Mouse (Mus musculus) MEL (cell line): ENCODE measurements around the gene Stk10. TPM values are rescaled to one million over a fixed set of nuclear protein-coding genes. Genes with fewer than 3 reads are reported as not detected.

Experiments
- DNase-seq: peaks from one replicate; pipeline ENCODE4 v3.0.0; 2011; ENCODE audit warnings: low read depth, low spot score
- H3K27ac ChIP-seq: 2 replicates; pipeline ENCODE4 v1.5.1; 2012; ENCODE audit warnings: low read depth, mild to moderate bottlenecking, control low read depth, low read length, moderate library complexity; ENCODE audit not compliant: control insufficient read depth
- H3K27me3 ChIP-seq, 2 experiments: fragments of 150-350 bp in 1 of 2; sonication (generic) in 1 of 2; 2 replicates each; pipeline ENCODE4 v1.6.1; 2012; ENCODE audit warnings: low read length in 2 of 2, mild to moderate bottlenecking in 2 of 2, improper control_type of control experiment in 1 of 2, moderate library complexity in 1 of 2; ENCODE audit not compliant: insufficient read depth in 2 of 2, control insufficient read depth in 1 of 2
- H3K36me3 ChIP-seq, 2 experiments: 2 replicates each; pipeline ENCODE4 v1.6.1; 2012 to 2014; ENCODE audit warnings: low read length in 2 of 2, improper control_type of control experiment in 1 of 2, inconsistent platforms in 1 of 2, mild to moderate bottlenecking in 1 of 2; ENCODE audit not compliant: insufficient read depth in 2 of 2, control insufficient read depth in 1 of 2
- H3K4me1 ChIP-seq, 2 experiments: fragments of 150-350 bp in 1 of 2; sonication (generic) in 1 of 2; 2 replicates each; pipeline ENCODE4 v1.6.1; 2012; ENCODE audit warnings: low read length in 2 of 2, improper control_type of control experiment in 1 of 2, mild to moderate bottlenecking in 1 of 2; ENCODE audit not compliant: insufficient read depth in 2 of 2, control insufficient read depth in 1 of 2
- H3K4me3 ChIP-seq, 2 experiments: fragments of 150-350 bp in 1 of 2; sonication (generic) in 1 of 2; 2 replicates each; pipeline ENCODE4 v1.5.1; 2012; ENCODE audit warnings: low read depth in 2 of 2, low read length in 2 of 2, mild to moderate bottlenecking in 2 of 2, moderate library complexity in 2 of 2, control low read depth in 1 of 2, improper control_type of control experiment in 1 of 2; ENCODE audit not compliant: control insufficient read depth in 1 of 2, insufficient read depth in 1 of 2
- H3K79me2 ChIP-seq: 2 replicates; pipeline ENCODE4 v1.6.1; 2012; ENCODE audit warnings: mild to moderate bottlenecking, low read length, moderate library complexity; ENCODE audit not compliant: control insufficient read depth, poor library complexity, insufficient read depth
- H3K9ac ChIP-seq: 2 replicates; pipeline ENCODE4 v1.6.1; 2012; ENCODE audit warnings: low read depth, mild to moderate bottlenecking, control low read depth, low read length, moderate library complexity; ENCODE audit not compliant: control insufficient read depth, poor library complexity, severe bottlenecking
- H3K9me3 ChIP-seq: fragments of 150-350 bp; sonication (generic); replicated peaks from 2 replicates; pipeline ENCODE4 v1.6.1; 2012; ENCODE audit warnings: mild to moderate bottlenecking, low read length, improper control_type of control experiment, moderate library complexity; ENCODE audit not compliant: insufficient read depth
- CHD1 ChIP-seq: IDR thresholded peaks from 2 replicates; pipeline ENCODE4 v1.6.1; 2012; ENCODE audit warnings: low read depth, mild to moderate bottlenecking, inconsistent platforms, low read length, improper control_type of control experiment
- CHD2 ChIP-seq: IDR thresholded peaks from 2 replicates; pipeline ENCODE4 v1.6.1; 2011; ENCODE audit warnings: low read length, improper control_type of control experiment
- EP300 ChIP-seq, 2 experiments: IDR thresholded peaks; 2 replicates each; pipeline ENCODE4 v1.6.1; 2011; ENCODE audit warnings: improper control_type of control experiment in 2 of 2, low read length in 2 of 2, low read depth in 1 of 2, mild to moderate bottlenecking in 1 of 2
- ETS1 ChIP-seq: IDR thresholded peaks from 2 replicates; pipeline ENCODE4 v1.6.1; 2012; ENCODE audit warnings: low read depth, mild to moderate bottlenecking, inconsistent platforms, low read length, improper control_type of control experiment, moderate library complexity
- GATA1 ChIP-seq: IDR thresholded peaks from 2 replicates; pipeline ENCODE4 v1.6.1; 2011; ENCODE audit warnings: low read depth, low read length, improper control_type of control experiment
- HCFC1 ChIP-seq: IDR thresholded peaks from 2 replicates; pipeline ENCODE4 v1.6.1; 2012; ENCODE audit warnings: low read depth, mild to moderate bottlenecking, inconsistent platforms, low read length, improper control_type of control experiment, moderate library complexity
- JUND ChIP-seq: IDR thresholded peaks from 2 replicates; pipeline ENCODE4 v1.6.1; 2011; ENCODE audit warnings: low read depth, mild to moderate bottlenecking, improper control_type of control experiment, low read length
- KAT2A ChIP-seq: conservative IDR thresholded peaks from 2 replicates; pipeline ENCODE4 v1.6.1; 2012; ENCODE audit warnings: low read depth, low read length, improper control_type of control experiment, inconsistent platforms
- MAFK ChIP-seq: IDR thresholded peaks from 2 replicates; pipeline ENCODE4 v1.6.1; 2011; ENCODE audit warnings: low read depth, mild to moderate bottlenecking, low read length, improper control_type of control experiment, borderline replicate concordance
- MAX ChIP-seq: IDR thresholded peaks from 2 replicates; pipeline ENCODE4 v1.6.1; 2011; ENCODE audit warnings: low read length, improper control_type of control experiment
- MYC ChIP-seq: IDR thresholded peaks from 2 replicates; pipeline ENCODE4 v1.6.1; 2011; ENCODE audit warnings: low read depth, mild to moderate bottlenecking, low read length, improper control_type of control experiment, moderate library complexity
- NRF1 ChIP-seq: IDR thresholded peaks from 2 replicates; pipeline ENCODE4 v1.6.1; 2014; ENCODE audit warnings: low read depth, mild to moderate bottlenecking, inconsistent platforms, low read length, improper control_type of control experiment, moderate library complexity; ENCODE audit not compliant: poor library complexity, insufficient read depth, severe bottlenecking
- POLR2A ChIP-seq, 2 experiments: IDR thresholded peaks; 2 replicates each; pipeline ENCODE4 v1.6.1; 2011 to 2012; ENCODE audit warnings: low read length in 2 of 2, mild to moderate bottlenecking in 2 of 2, control low read depth in 1 of 2, improper control_type of control experiment in 1 of 2, low read depth in 1 of 2, moderate library complexity in 1 of 2; ENCODE audit not compliant: control insufficient read depth in 1 of 2, insufficient read depth in 1 of 2, poor library complexity in 1 of 2
- POLR2AphosphoS2 ChIP-seq: IDR thresholded peaks from 2 replicates; pipeline ENCODE4 v1.6.1; 2011; ENCODE audit warnings: low read length, improper control_type of control experiment
- POLR2AphosphoS5 ChIP-seq: IDR thresholded peaks from 2 replicates; pipeline ENCODE4 v1.6.1; 2012; ENCODE audit warnings: low read depth, borderline replicate concordance, mild to moderate bottlenecking, inconsistent platforms, low read length, moderate library complexity, mixed read lengths
- RAD21 ChIP-seq: IDR thresholded peaks from 2 replicates; pipeline ENCODE4 v1.6.1; 2011; ENCODE audit warnings: mild to moderate bottlenecking, low read depth, low read length, improper control_type of control experiment
- UBTF ChIP-seq: IDR thresholded peaks from 2 replicates; pipeline ENCODE4 v1.6.1; 2012; ENCODE audit warnings: low read depth, mild to moderate bottlenecking, inconsistent platforms, low read length, improper control_type of control experiment, moderate library complexity, borderline replicate concordance; ENCODE audit not compliant: insufficient read depth
- USF1 ChIP-seq: IDR thresholded peaks from 2 replicates; pipeline ENCODE4 v1.6.1; 2014; ENCODE audit warnings: low read depth, mild to moderate bottlenecking, inconsistent platforms, low read length, improper control_type of control experiment, moderate library complexity
- ZC3H11A ChIP-seq: IDR thresholded peaks from 2 replicates; pipeline ENCODE4 v1.6.1; 2012; ENCODE audit warnings: low read depth, mild to moderate bottlenecking, inconsistent platforms, low read length, improper control_type of control experiment
- ZMIZ1 ChIP-seq: IDR thresholded peaks from 2 replicates; pipeline ENCODE4 v1.6.1; 2012; ENCODE audit warnings: low read depth, mild to moderate bottlenecking, inconsistent platforms, low read length, improper control_type of control experiment, moderate library complexity
- polyA plus RNA-seq, 2 experiments: library from polyadenylated mRNA; stranded (reverse) in 1 of 2; unstranded in 1 of 2; fragments of >175 nt in 1 of 2; fragments of >200 nt in 1 of 2; gene quantifications; 2 replicates each; pipeline versions ENCODE4 v1.2.1 to v1.2.4; 2012; ENCODE audit warnings: low replicate concordance in 2 of 2, low read depth in 1 of 2; ENCODE audit not compliant: insufficient read length in 2 of 2, insufficient read depth in 1 of 2, missing spikeins in 1 of 2
- total RNA-seq: library from RNA; depleted of rRNA; stranded (reverse); fragments of 300-350 nt; gene quantifications from 2 replicates; pipeline ENCODE4 v1.2.3, GENCODE M21; 2012

Gene Stk10
- total and polyA plus RNA-seq, 3 experiments: 10.8 to 14.4 TPM; not detected in 1

GRCm38 (mm10) chr11:32518770-32519169 is 14.3 kb upstream of the Stk10 start:
- H3K36me3 ChIP-seq: peaks cover 1 to 7% of the 10 kb centered on the region in 2 experiments; a peak in 2 of 4 replicates
- no peak for DNase-seq
- H3K27ac ChIP-seq: no peak overlapping the region
- H3K9me3 ChIP-seq: no peaks in the 10 kb centered on the region
- H3K4me1 ChIP-seq: peaks cover 0 to 3% of the 10 kb centered on the region in 2 experiments; a peak in 1 of 4 replicates
- TF ChIP-seq USF1 (no peak), ETS1 (no peak), POLR2AphosphoS5 (no peak), EP300 (IDR thresholded peaks at IDR 0.05; ENCODE audit: low read depth in 1 of 2, low read length in 2 of 2) (no peak), POLR2A (IDR thresholded peaks at IDR 0.05; ENCODE audit: control insufficient read depth in 1 of 2, insufficient read depth in 1 of 2, low read depth in 1 of 2, low read length in 2 of 2, poor library complexity in 1 of 2) (no peak), JUND (no peak)
- H3K4me3 ChIP-seq: no peak overlapping the region
- no peak overlapping the region for H3K9ac ChIP-seq
- no peaks in the 10 kb centered on the region for H3K27me3 ChIP-seq
- no peaks in the 10 kb centered on the region for H3K79me2 ChIP-seq

- Histone ChIP-seq H3K9ac (no peak overlapping the region), H3K27me3 (no peaks in the 10 kb centered on the region), H3K4me1 (peaks cover 0 to 3% of the 10 kb centered on the region in 2 experiments; a peak in 1 of 4 replicates), H3K27ac (no peak overlapping the region), H3K4me3 (no peak overlapping the region), H3K36me3 (peaks cover 1 to 7% of the 10 kb centered on the region in 2 experiments; a peak in 2 of 4 replicates), H3K9me3 (no peaks in the 10 kb centered on the region), H3K79me2 (no peaks in the 10 kb centered on the region)
- DNase-seq: no peak
- TF ChIP-seq GATA1 (0 out of 2 replicates have a peak, but pooled peaks have one; percentile 33), EP300 (IDR thresholded peaks at IDR 0.05; ENCODE audit: low read depth in 1 of 2, low read length in 2 of 2) (peak in 1 of 2 experiments; percentile 24; a peak in 1 of 4 replicates), UBTF (no peak)
These were observed 13.8 kb upstream of the Stk10 start for GRCm38 (mm10) chr11:32519354-32519753.

GRCm38 (mm10) chr11:32521246-32521645 is 11.9 kb upstream of the Stk10 start:
- DNase-seq: no peak
- Histone ChIP-seq H3K9ac (no peak overlapping the region), H3K9me3 (no peaks in the 10 kb centered on the region), H3K79me2 (no peaks in the 10 kb centered on the region), H3K36me3 (peaks cover 1 to 7% of the 10 kb centered on the region in 2 experiments; a peak in 2 of 4 replicates), H3K4me1 (peaks cover 0 to 3% of the 10 kb centered on the region in 2 experiments; a peak in 1 of 4 replicates), H3K4me3 (no peak overlapping the region), H3K27ac (no peak overlapping the region), H3K27me3 (no peaks in the 10 kb centered on the region)
- TF ChIP-seq UBTF (no peak), MAFK (no peak), KAT2A (no peak), CHD2 (no peak), RAD21 (no peak), POLR2A (IDR thresholded peaks at IDR 0.05; ENCODE audit: control insufficient read depth in 1 of 2, insufficient read depth in 1 of 2, low read depth in 1 of 2, low read length in 2 of 2, poor library complexity in 1 of 2) (no peak), MAX (no peak), ZMIZ1 (no peak), ETS1 (no peak), MYC (no peak), POLR2AphosphoS2 (no peak), POLR2AphosphoS5 (no peak), CHD1 (no peak), USF1 (no peak), HCFC1 (no peak), ZC3H11A (no peak), EP300 (IDR thresholded peaks at IDR 0.05; ENCODE audit: low read depth in 1 of 2, low read length in 2 of 2) (no peak), JUND (no peak), NRF1 (no peak)
